Mouse (Mus musculus) cerebellum, postnatal 25 days (tissue): ENCODE measurements around the gene Lrrc4c.

Experiments
- DNase-seq, 2 experiments: peaks; one replicate each; pipeline ENCODE4 v3.0.0; 2021; ENCODE audit warnings: mixed read lengths in 2 of 2

Gene Lrrc4c

GRCm38 (mm10) chr2:97487567-97487966, 1169.6 kb downstream of the Lrrc4c start:
- DNase-seq: no peak

GRCm38 (mm10) chr2:97497069-97497468, 1179.1 kb downstream of the Lrrc4c start:
- DNase-seq: no peak

GRCm38 (mm10) chr2:97502501-97502900, 1184.5 kb downstream of the Lrrc4c start:
- no peak for DNase-seq

- DNase-seq: no peak
These were observed 1186.9 kb downstream of the Lrrc4c start for GRCm38 (mm10) chr2:97504902-97505301.

- no peak for DNase-seq
These were observed 1206.4 kb downstream of the Lrrc4c start for GRCm38 (mm10) chr2:97524256-97524922.

- no peak for DNase-seq
These were observed 1207.1 kb downstream of the Lrrc4c start for GRCm38 (mm10) chr2:97525107-97525506.

- no peak for DNase-seq
These were observed 1212.7 kb downstream of the Lrrc4c start for GRCm38 (mm10) chr2:97530622-97531021.

GRCm38 (mm10) chr2:97543691-97544672, 1226.0 kb downstream of the Lrrc4c start:
- DNase-seq: peak in 1 of 2 experiments; percentile 5

- DNase-seq: no peak
These were observed 1226.7 kb downstream of the Lrrc4c start for GRCm38 (mm10) chr2:97544673-97545071.

- DNase-seq: no peak
These were observed 1228.0 kb downstream of the Lrrc4c start for GRCm38 (mm10) chr2:97545946-97546345.

- DNase-seq: no peak
These were observed 1246.5 kb downstream of the Lrrc4c start for GRCm38 (mm10) chr2:97564509-97564908.

GRCm38 (mm10) chr2:97568954-97569353, 1251.0 kb downstream of the Lrrc4c start:
- no peak for DNase-seq

- DNase-seq: no peak
These were observed 1257.0 kb downstream of the Lrrc4c start for GRCm38 (mm10) chr2:97574921-97575320.

GRCm38 (mm10) chr2:97581132-97581531, 1263.2 kb downstream of the Lrrc4c start:
- no peak for DNase-seq

GRCm38 (mm10) chr2:97586322-97586721, 1268.4 kb downstream of the Lrrc4c start:
- no peak for DNase-seq

- DNase-seq: no peak
These were observed 1272.6 kb downstream of the Lrrc4c start for GRCm38 (mm10) chr2:97590563-97590962.

GRCm38 (mm10) chr2:97604182-97604581, 1286.2 kb downstream of the Lrrc4c start:
- no peak for DNase-seq

- DNase-seq: no peak
These were observed 1286.8 kb downstream of the Lrrc4c start for GRCm38 (mm10) chr2:97604688-97605215.

- DNase-seq: no peak
These were observed 1291.5 kb downstream of the Lrrc4c start for GRCm38 (mm10) chr2:97609436-97609835.

GRCm38 (mm10) chr2:97610566-97610965, 1292.6 kb downstream of the Lrrc4c start:
- DNase-seq: no peak

GRCm38 (mm10) chr2:97614724-97615123, 1296.8 kb downstream of the Lrrc4c start:
- peak in 1 of 2 experiments; percentile 11 for DNase-seq

- DNase-seq: no peak
These were observed 1300.6 kb downstream of the Lrrc4c start for GRCm38 (mm10) chr2:97618589-97618988.

- no peak for DNase-seq
These were observed 1322.0 kb downstream of the Lrrc4c start for GRCm38 (mm10) chr2:97639941-97640340.

- no peak for DNase-seq
These were observed 1323.7 kb downstream of the Lrrc4c start for GRCm38 (mm10) chr2:97641661-97642060.
